Mouse (Mus musculus): ENCODE measurements around the gene Sbno2. TPM values are rescaled to one million over a fixed set of nuclear protein-coding genes. Genes with fewer than 3 reads are reported as not detected.

Gene Sbno2
- polyA plus RNA-seq, 1 experiment, result 25.4 TPM

- H3K27me3 ChIP-seq (ENCODE audit: control insufficient read depth, insufficient read depth, low read length), result no peaks in the 10 kb centered on the region
- TF ChIP-seq POLR2A (IDR thresholded peaks at IDR 0.05; ENCODE audit: borderline replicate concordance, insufficient read depth, low read length) (no peak), CTCF (IDR thresholded peaks at IDR 0.05; ENCODE audit: borderline replicate concordance, insufficient read depth, low read depth, low read length) (no peak)
- DNase-seq, result no peak
- no peaks in the 10 kb centered on the region for H3K4me1 ChIP-seq (ENCODE audit: control insufficient read depth, insufficient read depth, low read length)
- no peak overlapping the region for H3K27ac ChIP-seq (ENCODE audit: insufficient read depth, low read length)
- no peak overlapping the region for H3K4me3 ChIP-seq (replicated peaks; ENCODE audit: insufficient read depth, low read depth, low read length)
- 10% methylated on average over 20 of the region's 20 CpGs for WGBS
Observed at GRCm38 (mm10) chr10:80019471-80020131, 85.8 kb downstream of the Sbno2 start.

GRCm38 (mm10) chr10:80018739-80019297 is 86.6 kb downstream of the Sbno2 start:
- no peaks in the 10 kb centered on the region for H3K27me3 ChIP-seq (ENCODE audit: control insufficient read depth, insufficient read depth, low read length)
- DNase-seq, result no peak
- no peak overlapping the region for H3K4me3 ChIP-seq (replicated peaks; ENCODE audit: insufficient read depth, low read depth, low read length)
- 11% methylated on average over 15 of the region's 15 CpGs for WGBS
- TF ChIP-seq POLR2A (IDR thresholded peaks at IDR 0.05; ENCODE audit: borderline replicate concordance, insufficient read depth, low read length) (no peak), CTCF (IDR thresholded peaks at IDR 0.05; ENCODE audit: borderline replicate concordance, insufficient read depth, low read depth, low read length) (no peak)
- no peaks in the 10 kb centered on the region for H3K4me1 ChIP-seq (ENCODE audit: control insufficient read depth, insufficient read depth, low read length)
- H3K27ac ChIP-seq (ENCODE audit: insufficient read depth, low read length), result no peak overlapping the region

GRCm38 (mm10) chr10:80017771-80018170 is 87.6 kb downstream of the Sbno2 start:
- Histone ChIP-seq H3K27me3 (ENCODE audit: control insufficient read depth, insufficient read depth, low read length) (no peaks in the 10 kb centered on the region), H3K4me1 (ENCODE audit: control insufficient read depth, insufficient read depth, low read length) (no peaks in the 10 kb centered on the region), H3K27ac (ENCODE audit: insufficient read depth, low read length) (no peak overlapping the region), H3K4me3 (replicated peaks; ENCODE audit: insufficient read depth, low read depth, low read length) (no peak overlapping the region)
- no peak for DNase-seq
- 79% methylated on average over 14 of the region's 14 CpGs for WGBS
- TF ChIP-seq CTCF (IDR thresholded peaks at IDR 0.05; ENCODE audit: borderline replicate concordance, insufficient read depth, low read depth, low read length), result no peak

- H3K4me3 ChIP-seq (replicated peaks; ENCODE audit: insufficient read depth, low read depth, low read length), result no peak overlapping the region
- no peaks in the 10 kb centered on the region for H3K4me1 ChIP-seq (ENCODE audit: control insufficient read depth, insufficient read depth, low read length)
- H3K27me3 ChIP-seq (ENCODE audit: control insufficient read depth, insufficient read depth, low read length), result no peaks in the 10 kb centered on the region
- H3K27ac ChIP-seq (ENCODE audit: insufficient read depth, low read length), result no peak overlapping the region
- no peak for TF ChIP-seq POLR2A (IDR thresholded peaks at IDR 0.05; ENCODE audit: borderline replicate concordance, insufficient read depth, low read length)
- TF ChIP-seq CTCF (IDR thresholded peaks at IDR 0.05; ENCODE audit: borderline replicate concordance, insufficient read depth, low read depth, low read length), result no peak
- no peak for DNase-seq
- WGBS, result 82% methylated on average over 3 of the region's 3 CpGs
Observed at GRCm38 (mm10) chr10:80017361-80017760, 88.0 kb downstream of the Sbno2 start.

GRCm38 (mm10) chr10:80016931-80017330 is 88.4 kb downstream of the Sbno2 start:
- H3K4me1 ChIP-seq (ENCODE audit: control insufficient read depth, insufficient read depth, low read length), result no peaks in the 10 kb centered on the region
- no peaks in the 10 kb centered on the region for H3K27me3 ChIP-seq (ENCODE audit: control insufficient read depth, insufficient read depth, low read length)
- no peak for TF ChIP-seq CTCF (IDR thresholded peaks at IDR 0.05; ENCODE audit: borderline replicate concordance, insufficient read depth, low read depth, low read length)
- TF ChIP-seq POLR2A (IDR thresholded peaks at IDR 0.05; ENCODE audit: borderline replicate concordance, insufficient read depth, low read length), result no peak
- no peak for DNase-seq
- H3K4me3 ChIP-seq (replicated peaks; ENCODE audit: insufficient read depth, low read depth, low read length), result no peak overlapping the region
- H3K27ac ChIP-seq (ENCODE audit: insufficient read depth, low read length), result no peak overlapping the region
- 85% methylated on average over 10 of the region's 10 CpGs for whole genome bisulfite sequencing

GRCm38 (mm10) chr10:80016511-80016910 is 88.9 kb downstream of the Sbno2 start, which contains the start of gene Arhgap45:
Arhgap45 (plus strand) TSS chr10:80016653.
- WGBS, result 68% methylated on average over 11 of the region's 11 CpGs
- Histone ChIP-seq H3K4me1 (ENCODE audit: control insufficient read depth, insufficient read depth, low read length) (no peaks in the 10 kb centered on the region), H3K27me3 (ENCODE audit: control insufficient read depth, insufficient read depth, low read length) (no peaks in the 10 kb centered on the region), H3K27ac (ENCODE audit: insufficient read depth, low read length) (no peak within 1 kb of the TSS), H3K4me3 (replicated peaks; ENCODE audit: insufficient read depth, low read depth, low read length) (no peak within 1 kb of the TSS)
- no peak for TF ChIP-seq CTCF (IDR thresholded peaks at IDR 0.05; ENCODE audit: borderline replicate concordance, insufficient read depth, low read depth, low read length)
- DNase-seq, result no peak

GRCm38 (mm10) chr10:80015583-80015982 is 89.8 kb downstream of the Sbno2 start:
- no peak overlapping the region for H3K4me3 ChIP-seq (replicated peaks; ENCODE audit: insufficient read depth, low read depth, low read length)
- no peak for DNase-seq
- 78% methylated on average over 10 of the region's 10 CpGs for WGBS
- no peaks in the 10 kb centered on the region for H3K27me3 ChIP-seq (ENCODE audit: control insufficient read depth, insufficient read depth, low read length)
- H3K27ac ChIP-seq (ENCODE audit: insufficient read depth, low read length), result no peak overlapping the region
- TF ChIP-seq CTCF (IDR thresholded peaks at IDR 0.05; ENCODE audit: borderline replicate concordance, insufficient read depth, low read depth, low read length) (no peak), POLR2A (IDR thresholded peaks at IDR 0.05; ENCODE audit: borderline replicate concordance, insufficient read depth, low read length) (no peak)
- no peaks in the 10 kb centered on the region for H3K4me1 ChIP-seq (ENCODE audit: control insufficient read depth, insufficient read depth, low read length)

GRCm38 (mm10) chr10:80014484-80015290 is 90.7 kb downstream of the Sbno2 start:
- TF ChIP-seq CTCF (IDR thresholded peaks at IDR 0.05; ENCODE audit: borderline replicate concordance, insufficient read depth, low read depth, low read length), result no peak
- TF ChIP-seq POLR2A (IDR thresholded peaks at IDR 0.05; ENCODE audit: borderline replicate concordance, insufficient read depth, low read length), result no peak

More at GRCm38 (mm10) chr10:80014484-80015290, 90.7 kb downstream of the Sbno2 start:
- no peak for DNase-seq
- Histone ChIP-seq H3K4me3 (replicated peaks; ENCODE audit: insufficient read depth, low read depth, low read length) (no peak overlapping the region), H3K27me3 (ENCODE audit: control insufficient read depth, insufficient read depth, low read length) (no peaks in the 10 kb centered on the region), H3K27ac (ENCODE audit: insufficient read depth, low read length) (no peak overlapping the region), H3K4me1 (ENCODE audit: control insufficient read depth, insufficient read depth, low read length) (no peaks in the 10 kb centered on the region)
- WGBS, result 46% methylated on average over 28 of the region's 28 CpGs
